In genomic region chr10:80317011-80317410, GRCm38 (mm10) we compare ENCODE assay signal across 10 mouse cellular contexts. TPM values are rescaled to one million over a fixed set of nuclear protein-coding genes. Genes with fewer than 3 reads are reported as not detected.
A peak's percentile ranks its signal among the peaks of the same experiment; 100 is the strongest.
DNase-seq lines count a peak whose midpoint lies in the region; ATAC-seq and TF ChIP-seq lines count a peak whose summit lies in the region.
"Had no signal": no experiment of that assay in that cellular context is flagged by ENCODE, and none has a peak within 500 bp of the region (broad histone marks: within the 10 kb centered on the region; RNA-seq: fewer than 3 reads in every experiment).

No protein-coding gene starts in this region.

- H3K27ac ChIP-seq in heart, embryonic 15.5 days = no peak overlapping the region
- no peak overlapping the region for H3K27ac ChIP-seq in heart, adult 2 months
- H3K27ac ChIP-seq in lung, postnatal 0 days (ENCODE audit: low read length) = no peak overlapping the region
- H3K27ac ChIP-seq in stomach, postnatal 0 days (replicated peaks) = no peak overlapping the region

- TF ChIP-seq CTCF in heart, adult 2 months (IDR thresholded peaks at IDR 0.05) = no peak
- TF ChIP-seq CTCF in lung, postnatal 0 days (IDR thresholded peaks at IDR 0.05) = no peak
- no peak for TF ChIP-seq CTCF in stomach, postnatal 0 days (IDR thresholded peaks at IDR 0.05; ENCODE audit: low read depth)

- peaks cover 12% of the 10 kb centered on the region; the same call in 1 of the 2 replicates for H3K36me3 ChIP-seq in heart, embryonic 15.5 days
- no peaks in the 10 kb centered on the region for H3K36me3 ChIP-seq in heart, adult 2 months (ENCODE audit: control insufficient read depth, insufficient read depth, low read length)
- H3K36me3 ChIP-seq in lung, postnatal 0 days (ENCODE audit: insufficient read depth, low read length) = no peaks in the 10 kb centered on the region; the same call in 1 of the 2 replicates
- H3K36me3 ChIP-seq in stomach, postnatal 0 days (ENCODE audit: control insufficient read depth, insufficient read depth, low read length) = peaks cover 8% of the 10 kb centered on the region; the same call in 1 of the 2 replicates

- no peaks in the 10 kb centered on the region for H3K79me2 ChIP-seq in heart, adult 2 months (replicated peaks; ENCODE audit: control insufficient read depth, insufficient read depth, low read length)

- peaks cover 57% of the 10 kb centered on the region for H3K27me3 ChIP-seq in heart, embryonic 15.5 days
- H3K27me3 ChIP-seq in heart, adult 2 months (ENCODE audit: control insufficient read depth, insufficient read depth, low read length) = no peaks in the 10 kb centered on the region
- H3K27me3 ChIP-seq in lung, postnatal 0 days (replicated peaks; ENCODE audit: insufficient read depth, low read length) = peaks cover 34% of the 10 kb centered on the region
- H3K27me3 ChIP-seq in stomach, postnatal 0 days (ENCODE audit: control insufficient read depth, insufficient read depth, low read length) = 0 out of 2 replicates have a peak, but pooled peaks cover 9% of the 10 kb centered on the region

- TF ChIP-seq POLR2A in heart, adult 2 months (IDR thresholded peaks at IDR 0.05; ENCODE audit: insufficient read depth, low read depth, low read length) = no peak

- H3K4me3 ChIP-seq in heart, embryonic 15.5 days = no peak overlapping the region
- no peak overlapping the region for H3K4me3 ChIP-seq in heart, adult 2 months
- H3K4me3 ChIP-seq in lung, postnatal 0 days (ENCODE audit: low read depth, low read length) = no peak overlapping the region
- no peak overlapping the region for H3K4me3 ChIP-seq in stomach, postnatal 0 days (ENCODE audit: low read depth, low read length)

- intact Hi-C loops in heart, adult 2 months (cut with DNase I) = no loop called here

- WGBS in heart, embryonic 15.5 days = 54% methylated on average over 10 of the region's 10 CpGs
- WGBS in heart, adult 2 months = 48% methylated on average over 10 of the region's 10 CpGs
- 47% methylated on average over 10 of the region's 10 CpGs for WGBS in lung, postnatal 0 days
- 55% methylated on average over 10 of the region's 10 CpGs for WGBS in stomach, postnatal 0 days

- DNase-seq in cerebellum, postnatal 10 days = peak; percentile 41 to 45
- DNase-seq in cerebellum, adult 8-10 months = no peak
- no peak for DNase-seq in heart, adult 2 months
- DNase-seq in lung, postnatal 0 days (ENCODE audit: low spot score) = no peak
- DNase-seq in lung, postnatal 14 days = no peak
- DNase-seq in stomach, postnatal 0 days (ENCODE audit: low spot score) = no peak
- DNase-seq: kidney, adult 2 months; lung, postnatal 10 days had no signal

- no peak for ATAC-seq in heart, embryonic 15.5 days (replicated peaks; ENCODE audit: insufficient number of reproducible peaks, insufficient read depth, low FRiP score, low read depth)
- ATAC-seq in lung, postnatal 0 days = no peak
- peak; percentile 30; the same call in 1 of the 2 replicates for ATAC-seq in monocyte, adult 5-6 weeks (replicated peaks; ENCODE audit: insufficient number of reproducible peaks, low FRiP score, low TSS enrichment, poor library complexity, severe bottlenecking)
- no peak for ATAC-seq in stomach, postnatal 0 days (ENCODE audit: low FRiP score, low TSS enrichment)

- H3K4me2 ChIP-seq in heart, embryonic 15.5 days = peak overlapping the region; percentile 33; the same call in 1 of the 2 replicates
- H3K4me2 ChIP-seq in lung, postnatal 0 days (replicated peaks; ENCODE audit: low read depth, low read length) = no peak overlapping the region
- H3K4me2 ChIP-seq in stomach, postnatal 0 days (replicated peaks; ENCODE audit: low read depth) = no peak overlapping the region

- no peaks in the 10 kb centered on the region for H3K9me3 ChIP-seq in heart, embryonic 15.5 days (replicated peaks)
- H3K9me3 ChIP-seq in lung, postnatal 0 days (ENCODE audit: low read length) = no peaks in the 10 kb centered on the region
- no peaks in the 10 kb centered on the region for H3K9me3 ChIP-seq in stomach, postnatal 0 days (ENCODE audit: control insufficient read depth, low read length)

- H3K9ac ChIP-seq in heart, embryonic 15.5 days = no peak overlapping the region
- H3K9ac ChIP-seq in heart, adult 2 months (ENCODE audit: low read depth, low read length) = no peak overlapping the region
- 0 out of 2 replicates have a peak overlapping the region, but pooled peaks have one; percentile 5 for H3K9ac ChIP-seq in lung, postnatal 0 days (replicated peaks; ENCODE audit: low read depth)
- H3K9ac ChIP-seq in stomach, postnatal 0 days (ENCODE audit: low read length) = no peak overlapping the region

- H3K4me1 ChIP-seq in heart, embryonic 15.5 days (replicated peaks) = peaks cover 60% of the 10 kb centered on the region
- peaks cover 9% of the 10 kb centered on the region for H3K4me1 ChIP-seq in heart, adult 2 months (ENCODE audit: control insufficient read depth, insufficient read depth, low read length)
- H3K4me1 ChIP-seq in lung, postnatal 0 days (ENCODE audit: insufficient read depth, low read depth, low read length) = peaks cover 20% of the 10 kb centered on the region
- H3K4me1 ChIP-seq in stomach, postnatal 0 days (replicated peaks; ENCODE audit: control insufficient read depth, insufficient read depth) = peaks cover 3% of the 10 kb centered on the region; the same call in 1 of the 2 replicates

- TF ChIP-seq EP300 in heart, adult 2 months (IDR thresholded peaks at IDR 0.05; ENCODE audit: insufficient read depth, low read depth, low read length) = no peak
- no peak for TF ChIP-seq EP300 in lung, postnatal 0 days (IDR thresholded peaks at IDR 0.05)
- TF ChIP-seq EP300 in stomach, postnatal 0 days (optimal IDR thresholded peaks at IDR 0.05) = no peak

RNA-seq across cellular contexts. Expression of gene 2310011J03Rik, which starts 3.3 kb away (rescaled TPM):
- polyA plus RNA-seq in heart, embryonic 15.5 days (2015; fragmentation: Nextera tagmentation; extraction: Ambion mirVana) = 32.4 and 36.8 TPM in 2 replicates
- 10 to 100 TPM; 13.3 to 14.5 TPM for total RNA-seq in heart, adult 2 months (2021)
- polyA plus RNA-seq in heart, adult 2 months (2012; rRNA removed) = 27.3 and 28.9 TPM in 2 replicates
- 58.4 and 64.8 TPM in 2 replicates for polyA plus RNA-seq in lung, postnatal 0 days (2015; fragmentation: Nextera tagmentation; extraction: Ambion mirVana)
- total RNA-seq in monocyte, adult 5-6 weeks (2017) = 23.5 to 28.1 TPM (median 27.6 TPM) in 3 replicates
- polyA plus RNA-seq in stomach, postnatal 0 days (2015; fragmentation: Nextera tagmentation; extraction: Ambion mirVana) = 50.3 and 51.2 TPM in 2 replicates

RNA-seq across cellular contexts. Expression of gene Pcsk4, which starts 12.3 kb away (rescaled TPM):
- polyA plus RNA-seq in heart, embryonic 15.5 days (2015; fragmentation: Nextera tagmentation; extraction: Ambion mirVana) = 1.3 and 1.5 TPM in 2 replicates
- total RNA-seq in heart, adult 2 months (2021) = 1 to 10 TPM; 1.4 to 1.8 TPM
- polyA plus RNA-seq in heart, adult 2 months (2012; rRNA removed) = 4.5 and 4.9 TPM in 2 replicates
- 3.4 and 3.7 TPM in 2 replicates for polyA plus RNA-seq in lung, postnatal 0 days (2015; fragmentation: Nextera tagmentation; extraction: Ambion mirVana)
- 0.57 TPM in 1 of 3 replicates, not detected in the others for total RNA-seq in monocyte, adult 5-6 weeks (2017)
- polyA plus RNA-seq in stomach, postnatal 0 days (2015; fragmentation: Nextera tagmentation; extraction: Ambion mirVana) = 2.2 and 2.3 TPM in 2 replicates

RNA-seq across cellular contexts. Expression of gene Reep6, which starts 12.7 kb away (rescaled TPM):
- polyA plus RNA-seq in heart, embryonic 15.5 days (2015; fragmentation: Nextera tagmentation; extraction: Ambion mirVana) = 1.6 and 3.4 TPM in 2 replicates
- total RNA-seq in heart, adult 2 months (2021) = 1 to 10 TPM; 2.8 to 3.6 TPM
- 2.9 and 4.1 TPM in 2 replicates for polyA plus RNA-seq in heart, adult 2 months (2012; rRNA removed)
- 15.4 and 17.6 TPM in 2 replicates for polyA plus RNA-seq in lung, postnatal 0 days (2015; fragmentation: Nextera tagmentation; extraction: Ambion mirVana)
- not detected in 3 replicates for total RNA-seq in monocyte, adult 5-6 weeks (2017)
- polyA plus RNA-seq in stomach, postnatal 0 days (2015; fragmentation: Nextera tagmentation; extraction: Ambion mirVana) = 13.5 and 17.6 TPM in 2 replicates

RNA-seq across cellular contexts. Expression of gene Apc2, which starts 21.2 kb away (rescaled TPM):
- polyA plus RNA-seq in heart, embryonic 15.5 days (2015; fragmentation: Nextera tagmentation; extraction: Ambion mirVana) = 0.96 and 2.1 TPM in 2 replicates
- total RNA-seq in heart, adult 2 months (2021) = 1 to 10 TPM; 2.3 to 2.6 TPM
- 2.4 and 2.7 TPM in 2 replicates for polyA plus RNA-seq in heart, adult 2 months (2012; rRNA removed)
- 0.57 and 0.85 TPM in 2 replicates for polyA plus RNA-seq in lung, postnatal 0 days (2015; fragmentation: Nextera tagmentation; extraction: Ambion mirVana)
- 2.3 TPM in 1 of 3 replicates, not detected in the others for total RNA-seq in monocyte, adult 5-6 weeks (2017)
- 1.2 and 1.3 TPM in 2 replicates for polyA plus RNA-seq in stomach, postnatal 0 days (2015; fragmentation: Nextera tagmentation; extraction: Ambion mirVana)

RNA-seq across cellular contexts. Expression of gene Rps15, which starts 24.8 kb away (rescaled TPM):
- 525 and 544 TPM in 2 replicates for polyA plus RNA-seq in heart, embryonic 15.5 days (2015; fragmentation: Nextera tagmentation; extraction: Ambion mirVana)
- 100 to 1,000 TPM; 748 to 861 TPM for total RNA-seq in heart, adult 2 months (2021)
- 880 and 1,041 TPM in 2 replicates for polyA plus RNA-seq in heart, adult 2 months (2012; rRNA removed)
- polyA plus RNA-seq in lung, postnatal 0 days (2015; fragmentation: Nextera tagmentation; extraction: Ambion mirVana) = 651 and 741 TPM in 2 replicates
- total RNA-seq in monocyte, adult 5-6 weeks (2017) = 1,267 to 1,604 TPM (median 1,393 TPM) in 3 replicates
- polyA plus RNA-seq in stomach, postnatal 0 days (2015; fragmentation: Nextera tagmentation; extraction: Ambion mirVana) = 766 and 821 TPM in 2 replicates

Comparison
In these comparisons a context has a peak if more than half of its experiments do, and no peak if none do; other contexts are left out.
1. DNase-seq: peak in cerebellum, postnatal 10 days (2 of 2); none in cerebellum, adult 8-10 months (single experiment), heart, adult 2 months (0 of 2), lung, postnatal 0 days (single experiment), lung, postnatal 14 days (single experiment) and stomach, postnatal 0 days (single experiment).